Mouse (Mus musculus) lung, postnatal 0 days (tissue): Measurements from ENCODE around the gene Zfp462.

Experiments used
- CTCF ChIP-seq: IDR thresholded peaks from 2 replicates; pipeline ENCODE4 v1.5.1; 2016; ENCODE audit warnings: antibody characterized with exemption, mild to moderate bottlenecking
- EP300 ChIP-seq: IDR thresholded peaks from 2 replicates; pipeline ENCODE4 v1.6.1; 2016; ENCODE audit warnings: antibody characterized with exemption, mild to moderate bottlenecking, control low read depth

- TF ChIP-seq CTCF (no peak), EP300 (no peak)
Measured at GRCm38 (mm10) chr4:54998146-54998841, 53.4 kb downstream of the Zfp462 start.
